Mouse (Mus musculus) thymus, adult 2 months (tissue): ENCODE data around the gene Cers5. TPM values are rescaled to one million over a fixed set of nuclear protein-coding genes. Genes with fewer than 3 reads are reported as not detected.
A peak's percentile ranks its signal among the peaks of the same experiment; 100 is the strongest.
"Not testable (repeated sequence)": the region's sequence is repeated elsewhere in the genome, so short reads cannot be mapped to it uniquely, and the experiment has no call there.

ENCODE experiments used
- DNase-seq: peaks from one replicate; pipeline ENCODE4 v3.0.0; 2021
- H3K27ac ChIP-seq: fragments of 200-500 bp; 2 replicates; pipeline ENCODE4 v1.5.1; 2012; ENCODE audit warnings: low read length, control low read depth; ENCODE audit not compliant: control insufficient read depth, insufficient read depth
- H3K27me3 ChIP-seq: fragments of 200-500 bp; 2 replicates; pipeline ENCODE4 v1.6.1; 2012; ENCODE audit warnings: mild to moderate bottlenecking, low read length, moderate library complexity, mixed read lengths; ENCODE audit not compliant: control insufficient read depth, insufficient read depth
- H3K36me3 ChIP-seq: fragments of 200-500 bp; 2 replicates; pipeline ENCODE4 v1.6.1; 2012; ENCODE audit warnings: mild to moderate bottlenecking, low read length, moderate library complexity; ENCODE audit not compliant: control insufficient read depth, insufficient read depth
- H3K4me1 ChIP-seq: fragments of 200-500 bp; replicated peaks from 2 replicates; pipeline ENCODE4 v1.6.1; 2012; ENCODE audit warnings: low read length; ENCODE audit not compliant: control insufficient read depth, insufficient read depth
- H3K4me3 ChIP-seq: fragments of 200-500 bp; 2 replicates; pipeline ENCODE4 v1.5.1; 2012; ENCODE audit warnings: mild to moderate bottlenecking, low read length, control low read depth, moderate library complexity; ENCODE audit not compliant: control insufficient read depth, insufficient read depth
- CTCF ChIP-seq: fragments of 200-500 bp; IDR thresholded peaks from 2 replicates; pipeline ENCODE4 v1.5.1; 2012; ENCODE audit warnings: mild to moderate bottlenecking, control low read depth, low read length, moderate library complexity, borderline replicate concordance; ENCODE audit not compliant: control insufficient read depth, poor library complexity, insufficient read depth; ENCODE audit errors: extremely low read depth
- POLR2A ChIP-seq: fragments of 200-500 bp; IDR thresholded peaks from 2 replicates; pipeline ENCODE4 v1.6.1; 2012; ENCODE audit warnings: mild to moderate bottlenecking, low read length, control low read depth, moderate library complexity; ENCODE audit not compliant: control insufficient read depth, poor library complexity, insufficient read depth; ENCODE audit errors: extremely low read depth
- WGBS: fragments of 180-500 bp; shearing (Covaris S2); methylation state at CpG from one replicate; pipeline ENCODE4 v1.1.7; 2018; 5-methylcytosine and 5-hydroxymethylcytosine counted together
- polyA plus RNA-seq: library from polyadenylated mRNA; depleted of rRNA; stranded (reverse); fragments of >200 nt; gene quantifications from 2 replicates; pipeline ENCODE4 v1.2.3, GENCODE M21; 2012

The Cers5 gene
- polyA plus RNA-seq, 1 experiment: 59.8 TPM

DNA sequence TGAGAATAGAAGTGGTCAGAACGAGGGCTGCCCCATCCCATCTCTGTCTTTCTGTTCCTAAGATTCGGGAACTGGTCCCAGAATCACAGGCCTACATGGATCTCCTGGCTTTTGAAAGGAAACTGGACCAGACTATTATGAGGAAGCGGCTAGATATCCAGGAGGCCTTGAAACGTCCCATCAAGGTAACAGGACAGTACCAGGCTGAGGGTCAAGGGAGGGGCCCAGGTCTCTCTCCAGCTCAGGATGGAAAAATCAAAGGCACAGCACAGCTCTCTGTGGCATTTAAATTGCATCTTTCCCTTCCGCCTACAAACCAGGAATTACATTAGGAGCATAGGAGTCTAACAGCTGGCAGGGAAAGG lies 69.0 kb downstream of the Cers5 start:
- no peak for DNase-seq
- H3K4me1 ChIP-seq: peaks cover 11% of the 10 kb centered on the region
- no peak overlapping the region for H3K4me3 ChIP-seq
- H3K27me3 ChIP-seq: no peaks in the 10 kb centered on the region
- peaks cover 26% of the 10 kb centered on the region for H3K36me3 ChIP-seq
- TF ChIP-seq CTCF (no peak), POLR2A (no peak)
- no peak overlapping the region for H3K27ac ChIP-seq
- WGBS: 93% methylated on average over 5 of the region's 5 CpGs

DNA sequence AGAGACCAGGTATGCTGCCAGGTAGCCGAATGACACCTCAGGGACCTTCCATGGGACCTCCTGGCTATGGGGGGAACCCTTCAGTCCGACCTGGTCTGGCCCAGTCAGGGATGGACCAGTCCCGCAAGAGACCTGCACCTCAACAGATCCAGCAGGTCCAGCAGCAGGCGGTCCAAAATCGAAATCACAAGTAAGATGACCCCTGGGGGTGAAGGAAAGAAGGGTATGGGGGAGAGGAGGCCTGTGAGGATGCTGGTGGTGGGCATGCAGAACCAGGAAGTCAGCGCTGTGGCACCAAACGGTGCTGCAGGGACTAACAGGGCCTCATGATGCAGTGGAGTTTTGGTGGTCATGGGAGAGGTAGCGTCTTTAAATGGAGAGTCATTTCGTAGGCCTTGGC lies 69.6 kb downstream of the Cers5 start:
- no peak for DNase-seq
- WGBS: 92% methylated on average over 9 of the region's 9 CpGs
- Histone ChIP-seq H3K27ac (no peak overlapping the region), H3K4me3 (no peak overlapping the region), H3K27me3 (no peaks in the 10 kb centered on the region), H3K36me3 (peaks cover 20% of the 10 kb centered on the region), H3K4me1 (peaks cover 11% of the 10 kb centered on the region)
- TF ChIP-seq POLR2A (no peak), CTCF (no peak)

- Histone ChIP-seq H3K27me3 (no peaks in the 10 kb centered on the region), H3K27ac (peak within 1 kb of the TSS; percentile 11; the same call in 1 of the 2 replicates), H3K4me1 (peaks cover 11% of the 10 kb centered on the region), H3K4me3 (peak within 1 kb of the TSS; percentile 68), H3K36me3 (peaks cover 12% of the 10 kb centered on the region)
- 1% methylated on average over 71 of the region's 71 CpGs for WGBS
- peak; percentile 94 for DNase-seq
- peak; percentile 91 for TF ChIP-seq CTCF
- 0 out of 2 replicates have a peak, but pooled peaks have one; percentile 68 for TF ChIP-seq POLR2A
Observed at GRCm38 (mm10) chr15:99701999-99702900, 70.4 kb downstream of the Cers5 start, which contains the start of gene Smarcd1. TSS of gene Smarcd1 (plus strand) at chr15:99702129.

DNA sequence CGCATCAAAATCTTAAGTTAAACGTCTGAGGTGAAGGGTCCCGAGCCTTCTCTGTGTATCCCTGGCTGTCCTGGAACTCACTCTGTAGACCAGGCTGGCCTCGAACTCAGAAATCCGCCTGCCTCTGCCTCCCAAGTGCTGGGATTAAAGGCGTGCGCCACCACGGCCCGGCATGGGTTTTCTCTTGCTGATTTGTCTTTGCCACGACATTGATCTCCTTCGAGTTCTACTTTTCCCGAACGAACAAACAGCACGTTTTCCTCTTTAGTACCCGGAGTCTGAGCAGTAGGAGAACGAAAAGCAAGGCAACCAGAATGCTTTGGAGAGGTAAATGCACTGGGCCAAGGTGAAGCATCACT lies 71.1 kb downstream of the Cers5 start:
- H3K4me3 ChIP-seq: peak overlapping the region; percentile 68
- peaks cover 11% of the 10 kb centered on the region for H3K4me1 ChIP-seq
- H3K36me3 ChIP-seq, DNase-seq, H3K27me3 ChIP-seq, H3K27ac ChIP-seq: not testable (repeated sequence)
- 42% methylated on average over 16 of the region's 16 CpGs for WGBS

DNA sequence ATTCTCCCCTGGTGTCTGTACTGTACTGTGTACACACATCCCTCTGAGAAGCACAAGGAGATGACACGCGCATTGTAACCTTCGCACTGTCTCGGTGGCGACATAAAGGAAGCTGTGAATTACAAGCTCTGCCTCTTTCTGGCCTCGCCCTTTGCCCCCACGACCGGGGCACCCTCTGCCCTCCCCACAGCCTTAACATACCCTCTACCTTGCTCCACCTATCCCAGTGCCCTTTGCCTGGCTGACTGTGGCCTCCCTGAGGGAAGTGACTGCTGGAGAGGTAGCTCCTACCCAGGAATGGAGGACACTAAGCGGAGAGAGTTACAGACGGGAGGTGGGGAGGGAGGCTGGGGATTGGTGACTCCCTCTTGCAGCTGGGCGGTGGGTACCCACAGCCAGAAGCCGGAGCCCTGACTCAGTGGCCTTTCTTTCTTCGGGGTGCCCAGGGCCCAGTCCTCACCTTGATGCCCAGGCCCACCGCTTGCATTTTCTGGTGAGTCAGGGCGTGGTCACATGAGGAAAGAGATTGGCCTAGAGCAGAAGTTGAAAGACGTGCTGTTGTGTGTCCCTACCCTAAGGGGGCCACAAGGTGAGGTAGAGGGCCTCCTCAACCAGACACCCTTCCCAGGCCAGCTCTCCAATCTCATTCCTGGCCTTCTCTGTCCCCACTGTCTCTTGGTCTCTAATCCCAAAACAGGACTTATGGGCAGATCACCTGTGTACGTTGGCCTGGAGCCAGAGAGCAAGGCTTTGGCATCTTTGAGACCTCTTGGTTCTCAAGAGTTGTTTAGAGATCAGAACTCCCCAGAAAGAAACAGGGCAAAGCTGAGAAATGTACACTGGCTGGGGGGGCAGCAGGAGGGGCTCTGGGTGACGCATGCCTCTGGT lies 72.2 kb downstream of the Cers5 start:
- Histone ChIP-seq H3K4me1 (peaks cover 11% of the 10 kb centered on the region), H3K27me3 (no peaks in the 10 kb centered on the region), H3K27ac (no peak overlapping the region), H3K36me3 (peaks cover 3% of the 10 kb centered on the region; the same call in 1 of the 2 replicates), H3K4me3 (no peak overlapping the region)
- no peak for DNase-seq
- TF ChIP-seq POLR2A (no peak), CTCF (no peak)
- 92% methylated on average over 18 of the region's 18 CpGs for WGBS

DNA sequence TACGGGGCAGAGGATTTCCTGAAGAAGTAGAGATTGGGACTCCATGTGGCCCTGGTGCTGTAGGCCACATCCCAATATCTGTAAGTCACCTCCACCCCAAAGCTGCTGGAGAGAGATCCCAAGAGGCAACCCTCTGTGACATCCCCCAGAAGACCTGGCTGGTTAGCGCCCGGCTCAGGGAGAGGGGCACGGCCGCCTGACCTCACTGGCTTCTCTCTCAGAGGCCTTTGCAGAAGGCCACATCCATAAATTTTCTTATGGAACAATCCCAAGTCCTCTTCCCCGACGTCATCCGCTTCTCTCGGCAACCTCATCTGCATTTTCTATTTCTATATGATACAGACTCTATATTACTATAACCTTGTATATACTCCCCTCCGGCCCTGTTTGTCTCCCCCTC lies 73.0 kb downstream of the Cers5 start:
- Histone ChIP-seq H3K36me3 (peaks cover 3% of the 10 kb centered on the region; the same call in 1 of the 2 replicates), H3K27ac (no peak overlapping the region), H3K27me3 (no peaks in the 10 kb centered on the region), H3K4me1 (peaks cover 11% of the 10 kb centered on the region), H3K4me3 (no peak overlapping the region)
- DNase-seq: no peak
- WGBS: 97% methylated on average over 10 of the region's 10 CpGs
- TF ChIP-seq CTCF: no peak
- no peak for TF ChIP-seq POLR2A
